Mouse (Mus musculus): ENCODE results near the gene Grin2d. TPM values are rescaled to one million over a fixed set of nuclear protein-coding genes. Genes with fewer than 3 reads are reported as not detected.
A peak's percentile ranks its signal among the peaks of the same experiment; 100 is the strongest.

The Grin2d gene
- polyA plus RNA-seq, 1 experiment: 1.1 TPM

DNA sequence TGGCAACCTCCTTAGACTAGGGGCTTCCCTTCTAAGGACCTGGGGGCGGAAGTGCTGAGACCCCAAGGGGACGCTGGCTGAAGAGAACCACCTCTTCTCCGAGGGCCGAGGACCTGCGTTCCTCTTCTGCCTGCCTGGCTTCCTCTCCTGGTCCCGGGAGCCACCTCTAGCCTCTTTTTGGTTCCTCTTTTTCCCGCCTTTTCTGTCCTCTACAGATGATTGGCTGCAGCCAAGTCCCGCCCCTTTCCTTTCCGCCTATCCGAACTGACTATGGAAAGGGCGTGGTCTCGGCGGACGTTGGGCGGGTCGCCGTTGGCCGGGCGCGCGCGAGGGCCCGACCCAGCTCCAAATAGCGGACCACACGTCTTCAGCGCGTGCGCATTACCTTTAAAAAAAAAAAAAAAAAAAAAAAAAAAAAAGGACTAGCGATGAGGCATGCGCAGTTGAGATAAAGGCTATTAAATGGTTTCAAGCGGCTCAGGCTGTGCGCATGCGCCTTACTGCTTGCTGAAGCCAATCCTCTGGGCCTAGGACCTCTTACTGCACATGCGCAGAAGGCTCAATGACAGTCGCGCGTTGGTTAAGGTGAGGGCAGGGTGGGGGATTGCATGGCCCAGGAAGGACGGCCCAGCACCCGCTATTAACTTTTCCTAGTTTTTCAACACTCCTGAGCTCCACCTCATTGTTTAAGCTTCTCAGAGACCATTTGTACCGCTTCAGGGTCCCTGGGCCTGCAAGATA is 18.5 kb upstream of the Grin2d start, which contains the start of the genes Syngr4 and Tmem143:
Syngr4 (minus strand) TSS at position 198 of the 741 bp plus-strand sequence.
Tmem143 (plus strand) TSS at position 425 of the 741 bp plus-strand sequence.
- Histone ChIP-seq H3K79me3 (ENCODE audit: low read depth) (no peaks in the 10 kb centered on the region), H3K36me3 (ENCODE audit: control insufficient read depth, insufficient read depth) (no peaks in the 10 kb centered on the region), H3K27me3 (ENCODE audit: control insufficient read depth, insufficient read depth, insufficient read length) (no peaks in the 10 kb centered on the region), H3K4me3 (ENCODE audit: insufficient read depth, poor library complexity, severe bottlenecking) (peak within 1 kb of the TSS; percentile 41), H3ac (ENCODE audit: control insufficient read depth, insufficient read length, low read depth) (peak within 1 kb of the TSS; percentile 62), H3K79me2 (ENCODE audit: control insufficient read depth, insufficient read depth) (no peaks in the 10 kb centered on the region)
- TF ChIP-seq CTCF (IDR thresholded peaks at IDR 0.05; ENCODE audit: control insufficient read depth, insufficient read depth, insufficient read length) (no peak), USF1 (IDR thresholded peaks at IDR 0.05; ENCODE audit: low read depth) (no peak), MAX (IDR thresholded peaks at IDR 0.05) (no peak), CEBPB (IDR thresholded peaks at IDR 0.05; ENCODE audit: low read depth) (no peak)

DNA sequence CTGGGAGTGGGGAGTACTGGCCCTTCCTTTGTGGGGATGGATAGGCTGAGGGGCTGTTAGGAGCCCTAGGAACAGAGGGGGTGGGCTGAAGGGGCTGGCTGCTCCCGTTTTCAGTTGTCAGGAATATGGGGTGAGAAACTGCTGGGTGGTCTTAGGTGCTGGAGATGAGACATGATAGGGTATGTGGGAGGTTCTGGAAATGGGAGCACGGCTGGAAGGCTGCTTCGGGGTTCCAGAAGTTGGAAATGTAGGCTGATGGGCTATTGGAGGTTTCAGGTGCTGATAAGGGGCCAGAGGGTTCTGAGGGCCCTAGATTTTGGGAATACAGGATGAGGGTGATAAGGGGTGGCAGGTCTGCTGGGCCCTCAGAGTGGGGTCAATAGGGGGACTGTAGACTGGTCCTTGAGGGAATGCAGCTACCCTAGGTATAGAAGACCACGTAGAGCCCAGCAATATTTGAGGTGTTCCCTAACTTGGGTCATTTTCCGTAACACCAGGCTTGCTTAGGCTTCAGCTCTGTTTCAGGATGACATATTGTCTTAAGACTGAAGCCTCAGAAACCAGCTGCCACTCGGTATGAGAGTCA is 17.8 kb upstream of the Grin2d start:
- Histone ChIP-seq H3K4me3 (ENCODE audit: insufficient read depth, poor library complexity, severe bottlenecking) (no peak overlapping the region), H3K27me3 (ENCODE audit: control insufficient read depth, insufficient read depth, insufficient read length) (no peaks in the 10 kb centered on the region), H3K79me3 (ENCODE audit: low read depth) (no peaks in the 10 kb centered on the region), H3K36me3 (ENCODE audit: control insufficient read depth, insufficient read depth) (no peaks in the 10 kb centered on the region), H3K79me2 (ENCODE audit: control insufficient read depth, insufficient read depth) (no peaks in the 10 kb centered on the region), H3ac (ENCODE audit: control insufficient read depth, insufficient read length, low read depth) (no peak overlapping the region)
- no peak for TF ChIP-seq USF1 (IDR thresholded peaks at IDR 0.05; ENCODE audit: low read depth)
- no peak for TF ChIP-seq CEBPB (IDR thresholded peaks at IDR 0.05; ENCODE audit: low read depth)
- no peak for TF ChIP-seq MAX (IDR thresholded peaks at IDR 0.05)
- no peak for TF ChIP-seq MYOD1 (IDR thresholded peaks at IDR 0.05; ENCODE audit: control insufficient read depth, insufficient read length, low read depth)
- TF ChIP-seq MYOG (IDR thresholded peaks at IDR 0.05; ENCODE audit: control insufficient read depth, extremely low read depth, insufficient read length): no peak
- TF ChIP-seq FOSL1 (IDR thresholded peaks at IDR 0.05; ENCODE audit: insufficient read depth, low read length, poor library complexity, severe bottlenecking): no peak
- no peak for TF ChIP-seq CTCF (IDR thresholded peaks at IDR 0.05; ENCODE audit: control insufficient read depth, insufficient read depth, insufficient read length)

DNA sequence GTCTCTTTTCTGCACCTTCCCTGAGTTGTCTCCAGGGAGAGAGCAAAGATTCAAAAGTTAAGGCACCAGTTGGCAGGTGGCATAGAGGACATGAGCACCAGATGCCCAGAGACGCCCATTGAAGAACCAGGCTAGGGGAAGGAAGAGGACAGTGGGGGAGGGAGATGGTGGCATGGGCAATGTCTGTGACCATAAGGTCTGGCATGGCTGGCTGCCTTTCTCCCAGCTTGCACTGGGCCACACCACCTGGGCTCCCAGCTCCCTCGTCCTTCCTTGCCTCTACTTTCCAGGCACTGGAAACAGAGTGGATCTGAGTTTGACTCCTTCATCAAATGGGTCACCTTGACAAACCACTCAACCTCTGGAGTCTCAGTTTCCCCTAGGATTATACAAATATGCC is 14.5 kb upstream of the Grin2d start:
- Histone ChIP-seq H3K36me3 (ENCODE audit: control insufficient read depth, insufficient read depth) (no peaks in the 10 kb centered on the region), H3K27me3 (ENCODE audit: control insufficient read depth, insufficient read depth, insufficient read length) (no peaks in the 10 kb centered on the region)

DNA sequence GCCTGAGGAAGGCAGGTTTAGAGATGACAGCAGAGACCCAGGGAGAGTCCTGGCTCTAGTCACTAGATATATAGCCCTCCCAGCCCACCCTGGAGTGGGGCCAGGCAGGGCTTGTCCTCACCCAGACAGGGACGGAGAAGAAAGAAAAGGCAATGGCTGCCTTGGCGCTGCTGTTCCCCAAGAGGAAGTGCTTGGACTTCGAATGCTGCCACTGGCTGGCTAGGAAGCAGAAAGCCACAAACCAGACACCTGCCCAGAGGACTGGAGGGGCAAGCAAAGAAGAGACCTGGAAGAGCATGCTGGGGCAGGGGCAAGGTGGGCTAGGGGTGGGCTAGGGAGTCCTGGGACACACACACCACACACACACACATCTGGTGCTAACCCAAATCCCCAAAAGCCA is 9.1 kb upstream of the Grin2d start:
- no peak overlapping the region for H3K4me3 ChIP-seq (ENCODE audit: insufficient read depth, poor library complexity, severe bottlenecking)
- no peaks in the 10 kb centered on the region for H3K27me3 ChIP-seq (ENCODE audit: control insufficient read depth, insufficient read depth, insufficient read length)
- no peak overlapping the region for H3ac ChIP-seq (ENCODE audit: control insufficient read depth, insufficient read length, low read depth)
- peaks cover 7% of the 10 kb centered on the region for H3K36me3 ChIP-seq (ENCODE audit: control insufficient read depth, insufficient read depth)
- TF ChIP-seq USF1 (IDR thresholded peaks at IDR 0.05; ENCODE audit: low read depth) (no peak), MYOD1 (IDR thresholded peaks at IDR 0.05; ENCODE audit: control insufficient read depth, insufficient read length, low read depth) (no peak), CEBPB (IDR thresholded peaks at IDR 0.05; ENCODE audit: low read depth) (no peak), MYOG (IDR thresholded peaks at IDR 0.05; ENCODE audit: control insufficient read depth, extremely low read depth, insufficient read length) (no peak), CTCF (IDR thresholded peaks at IDR 0.05; ENCODE audit: control insufficient read depth, insufficient read depth, insufficient read length) (no peak), MAX (IDR thresholded peaks at IDR 0.05) (no peak)
- H3K79me2 ChIP-seq (ENCODE audit: control insufficient read depth, insufficient read depth): no peaks in the 10 kb centered on the region
- no peaks in the 10 kb centered on the region for H3K79me3 ChIP-seq (ENCODE audit: low read depth)

More for the DNA sequence above, 14.5 kb upstream of the Grin2d start:
- H3K79me2 ChIP-seq (ENCODE audit: control insufficient read depth, insufficient read depth): no peaks in the 10 kb centered on the region
- H3K79me3 ChIP-seq (ENCODE audit: low read depth): no peaks in the 10 kb centered on the region
- H3ac ChIP-seq (ENCODE audit: control insufficient read depth, insufficient read length, low read depth): no peak overlapping the region
- no peak overlapping the region for H3K4me3 ChIP-seq (ENCODE audit: insufficient read depth, poor library complexity, severe bottlenecking)
- TF ChIP-seq MYOG (IDR thresholded peaks at IDR 0.05; ENCODE audit: control insufficient read depth, extremely low read depth, insufficient read length) (no peak), CTCF (IDR thresholded peaks at IDR 0.05; ENCODE audit: control insufficient read depth, insufficient read depth, insufficient read length) (no peak), FOSL1 (IDR thresholded peaks at IDR 0.05; ENCODE audit: insufficient read depth, low read length, poor library complexity, severe bottlenecking) (no peak), MYOD1 (IDR thresholded peaks at IDR 0.05; ENCODE audit: control insufficient read depth, insufficient read length, low read depth) (no peak), USF1 (IDR thresholded peaks at IDR 0.05; ENCODE audit: low read depth) (no peak), CEBPB (IDR thresholded peaks at IDR 0.05; ENCODE audit: low read depth) (no peak), MAX (IDR thresholded peaks at IDR 0.05) (no peak)

DNA sequence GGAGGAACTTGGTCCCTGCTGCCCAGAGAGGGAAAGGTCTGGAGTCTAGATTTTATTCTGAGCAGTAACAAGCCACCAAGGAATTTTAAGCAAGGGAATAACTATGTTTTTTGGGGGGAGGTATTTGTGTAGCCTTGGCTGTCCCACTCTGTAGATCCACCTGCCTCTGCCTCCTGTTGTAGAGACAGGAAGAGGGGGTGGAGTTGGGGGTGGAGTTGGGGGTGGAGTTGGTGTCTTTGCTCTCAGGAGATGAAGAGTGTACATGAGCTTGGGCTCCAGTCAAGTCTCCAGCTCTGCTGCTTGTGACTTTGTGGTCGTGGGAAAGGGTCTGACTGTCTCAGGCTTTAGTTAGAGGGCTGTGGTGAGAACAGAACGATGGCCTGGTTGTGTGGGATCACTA is 2.8 kb upstream of the Grin2d start:
- Histone ChIP-seq H3K27me3 (ENCODE audit: control insufficient read depth, insufficient read depth, insufficient read length) (no peaks in the 10 kb centered on the region), H3K79me2 (ENCODE audit: control insufficient read depth, insufficient read depth) (peaks cover 7% of the 10 kb centered on the region), H3K4me3 (ENCODE audit: insufficient read depth, poor library complexity, severe bottlenecking) (no peak overlapping the region), H3ac (ENCODE audit: control insufficient read depth, insufficient read length, low read depth) (no peak overlapping the region), H3K79me3 (ENCODE audit: low read depth) (peaks cover 1% of the 10 kb centered on the region), H3K36me3 (ENCODE audit: control insufficient read depth, insufficient read depth) (peaks cover 45% of the 10 kb centered on the region)
- TF ChIP-seq CEBPB (IDR thresholded peaks at IDR 0.05; ENCODE audit: low read depth): no peak
- TF ChIP-seq MAX (IDR thresholded peaks at IDR 0.05): no peak
- TF ChIP-seq MYOD1 (IDR thresholded peaks at IDR 0.05; ENCODE audit: control insufficient read depth, insufficient read length, low read depth): no peak
- TF ChIP-seq FOSL1 (IDR thresholded peaks at IDR 0.05; ENCODE audit: insufficient read depth, low read length, poor library complexity, severe bottlenecking): no peak
- TF ChIP-seq USF1 (IDR thresholded peaks at IDR 0.05; ENCODE audit: low read depth): no peak
- no peak for TF ChIP-seq CTCF (IDR thresholded peaks at IDR 0.05; ENCODE audit: control insufficient read depth, insufficient read depth, insufficient read length)
- no peak for TF ChIP-seq MYOG (IDR thresholded peaks at IDR 0.05; ENCODE audit: control insufficient read depth, extremely low read depth, insufficient read length)

All from C2C12 (cell line).